Mouse (Mus musculus) hindbrain, embryonic 10.5 days (tissue): ENCODE results near the gene Olfr1224-ps1. TPM values are rescaled to one million over a fixed set of nuclear protein-coding genes. Genes with fewer than 3 reads are reported as not detected.
"Not testable (repeated sequence)": the region's sequence is repeated elsewhere in the genome, so short reads cannot be mapped to it uniquely, and the experiment has no call there.

Source experiments
- DNase-seq: peaks from one replicate; pipeline ENCODE4 v3.0.0-alpha.2; 2017; ENCODE audit warnings: low spot score
- H3K27ac ChIP-seq: fragments of 300-500 bp; sonication (generic); 2 replicates; pipeline ENCODE4 v1.5.1; 2016; ENCODE audit warnings: mild to moderate bottlenecking, moderate library complexity
- H3K27me3 ChIP-seq: fragments of 300-500 bp; sonication (generic); 2 replicates; pipeline ENCODE4 v1.6.1; 2016; ENCODE audit warnings: mild to moderate bottlenecking; ENCODE audit not compliant: poor library complexity, insufficient read depth, severe bottlenecking
- H3K36me3 ChIP-seq: fragments of 300-500 bp; sonication (generic); 2 replicates; pipeline ENCODE4 v1.6.1; 2016; ENCODE audit warnings: mild to moderate bottlenecking, moderate library complexity
- H3K4me1 ChIP-seq: fragments of 300-500 bp; sonication (generic); replicated peaks from 2 replicates; pipeline ENCODE4 v1.6.1; 2016; ENCODE audit warnings: mild to moderate bottlenecking
- H3K4me3 ChIP-seq: fragments of 300-500 bp; sonication (generic); 2 replicates; pipeline ENCODE4 v1.5.1; 2016; ENCODE audit warnings: mild to moderate bottlenecking, moderate library complexity
- H3K9me3 ChIP-seq: fragments of 300-500 bp; sonication (generic); 2 replicates; pipeline ENCODE4 v1.6.1; 2016; ENCODE audit warnings: mild to moderate bottlenecking, moderate library complexity
- WGBS: fragments of 180-500 bp; shearing (Covaris S2); methylation state at CpG from one replicate; pipeline ENCODE4 v1.1.7; 2016; 5-methylcytosine and 5-hydroxymethylcytosine counted together
- polyA plus RNA-seq: library from polyadenylated mRNA; unstranded; fragments of >200 nt; fragmentation: Nextera tagmentation; extraction: Ambion mirVana; gene quantifications from 2 replicates; pipeline ENCODE4 v1.2.1, GENCODE M21; 2016

The Olfr1224-ps1 gene
- polyA plus RNA-seq: not detected in 2 replicates

GRCm38 (mm10) chr2:89163991-89164390 lies at the start of gene Olfr1224-ps1:
Gene Olfr1224-ps1, minus strand, starts transcription at chr2:89164091.
- not testable (repeated sequence) for H3K4me3 ChIP-seq, H3K36me3 ChIP-seq, H3K4me1 ChIP-seq, H3K27me3 ChIP-seq, H3K9me3 ChIP-seq, DNase-seq, H3K27ac ChIP-seq
- WGBS: 94% methylated on average over 8 of the region's 8 CpGs

- H3K36me3 ChIP-seq: no peaks in the 10 kb centered on the region
- H3K4me3 ChIP-seq: no peak within 1 kb of the TSS
- no peaks in the 10 kb centered on the region for H3K4me1 ChIP-seq
- no peak for DNase-seq
- no peak within 1 kb of the TSS for H3K27ac ChIP-seq
- no peaks in the 10 kb centered on the region for H3K9me3 ChIP-seq
- 74% methylated on average over 2 of the region's 2 CpGs for WGBS
- no peaks in the 10 kb centered on the region for H3K27me3 ChIP-seq
Measured at GRCm38 (mm10) chr2:89199948-89200347, 36.1 kb upstream of the Olfr1224-ps1 start, which contains the start of gene Olfr1226. Gene Olfr1226, minus strand, starts transcription at chr2:89200048.

GRCm38 (mm10) chr2:89196325-89196982 lies 32.6 kb upstream of the Olfr1224-ps1 start:
- no peaks in the 10 kb centered on the region for H3K4me1 ChIP-seq
- 89% methylated on average over 3 of the region's 3 CpGs for WGBS
- no peak for DNase-seq
- no peaks in the 10 kb centered on the region for H3K9me3 ChIP-seq
- H3K27ac ChIP-seq: no peak overlapping the region
- H3K4me3 ChIP-seq: no peak overlapping the region
- H3K36me3 ChIP-seq: no peaks in the 10 kb centered on the region
- H3K27me3 ChIP-seq: no peaks in the 10 kb centered on the region

DNA sequence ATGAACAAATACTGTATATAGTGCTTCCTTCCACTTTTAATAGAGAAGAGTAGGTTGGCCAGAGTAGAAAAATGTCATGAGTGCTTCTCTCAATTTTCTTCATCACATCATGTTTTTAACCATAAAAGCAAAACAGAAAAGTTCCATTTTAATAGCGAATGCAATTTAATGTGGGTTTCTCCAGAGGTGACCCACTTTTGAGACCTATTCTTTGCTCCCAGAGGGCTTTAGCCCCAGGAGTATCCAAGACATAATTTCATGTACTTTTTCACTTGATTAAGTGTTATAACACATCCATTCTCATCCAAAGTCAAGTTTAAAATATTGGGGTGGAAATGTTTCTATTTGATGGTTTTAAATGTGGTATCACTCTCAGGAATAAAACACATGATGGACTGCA lies 10.7 kb upstream of the Olfr1224-ps1 start, which contains the start of gene Olfr1225:
TSS of gene Olfr1225 (minus strand) at position 101 of the 400 bp plus-strand sequence.
- no peak within 1 kb of the TSS for H3K4me3 ChIP-seq
- no peaks in the 10 kb centered on the region for H3K27me3 ChIP-seq
- no peak for DNase-seq
- no peaks in the 10 kb centered on the region for H3K4me1 ChIP-seq
- no peaks in the 10 kb centered on the region for H3K36me3 ChIP-seq
- no peak within 1 kb of the TSS for H3K27ac ChIP-seq
- H3K9me3 ChIP-seq: no peaks in the 10 kb centered on the region
- 92% methylated on average over 1 of the region's 1 CpGs for WGBS

DNA sequence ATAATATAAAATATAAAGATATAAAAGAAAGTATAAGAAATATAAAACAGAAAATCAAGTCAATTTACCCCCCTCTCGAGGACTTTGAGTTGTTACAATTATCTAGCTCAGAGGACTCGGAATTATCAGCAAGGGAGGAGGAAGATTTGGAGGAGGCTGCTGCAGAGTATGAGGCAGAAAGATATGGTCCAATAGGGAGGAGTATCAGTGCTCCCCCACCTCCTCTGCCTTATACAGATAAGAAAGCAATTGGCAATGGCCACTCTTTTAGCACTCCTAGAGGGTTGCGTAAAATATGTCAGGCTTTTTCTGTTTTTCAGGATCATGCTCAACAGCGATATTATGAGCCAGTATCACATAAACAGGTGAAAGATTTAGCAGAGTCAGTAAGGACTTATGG lies 820 bp upstream of the Olfr1224-ps1 start:
- H3K4me3 ChIP-seq, DNase-seq, H3K27me3 ChIP-seq, H3K9me3 ChIP-seq, H3K4me1 ChIP-seq, H3K27ac ChIP-seq, H3K36me3 ChIP-seq: not testable (repeated sequence)
- WGBS: 92% methylated on average over 4 of the region's 4 CpGs

DNA sequence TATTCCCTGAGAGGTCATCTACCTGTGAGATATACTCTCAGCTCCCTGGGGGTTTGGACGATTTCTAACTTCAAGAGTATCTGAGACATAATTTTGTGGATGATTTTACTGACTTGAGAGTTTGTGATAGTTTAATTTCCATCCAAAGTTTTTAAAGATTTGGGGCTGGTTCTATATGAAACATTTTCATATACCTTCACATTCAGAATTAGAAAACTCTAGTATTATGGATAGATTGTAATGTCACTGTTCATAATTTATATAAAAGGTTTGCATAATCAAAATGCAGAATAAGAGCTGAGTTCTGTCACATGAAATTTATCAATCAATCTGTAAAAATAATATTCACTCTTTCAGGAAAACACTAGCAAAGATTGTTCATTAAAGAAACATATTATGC lies 12.4 kb downstream of the Olfr1224-ps1 start, which contains the start of gene Olfr1223:
TSS of gene Olfr1223 (minus strand) at position 101 of the 400 bp plus-strand sequence.
- Histone ChIP-seq H3K27ac (no peak within 1 kb of the TSS), H3K36me3 (no peaks in the 10 kb centered on the region), H3K4me3 (no peak within 1 kb of the TSS), H3K4me1 (no peaks in the 10 kb centered on the region), H3K9me3 (no peaks in the 10 kb centered on the region), H3K27me3 (no peaks in the 10 kb centered on the region)
- no peak for DNase-seq
- 73% methylated on average over 1 of the region's 1 CpGs for WGBS

GRCm38 (mm10) chr2:89132954-89133353 lies 30.9 kb downstream of the Olfr1224-ps1 start, which contains the start of gene Olfr1222:
Gene Olfr1222, minus strand, starts transcription at chr2:89133054.
- WGBS: 81% methylated on average over 3 of the region's 3 CpGs
- DNase-seq: no peak
- H3K4me1 ChIP-seq: no peaks in the 10 kb centered on the region
- H3K36me3 ChIP-seq: no peaks in the 10 kb centered on the region
- H3K27ac ChIP-seq: no peak within 1 kb of the TSS
- no peak within 1 kb of the TSS for H3K4me3 ChIP-seq
- no peaks in the 10 kb centered on the region for H3K9me3 ChIP-seq
- H3K27me3 ChIP-seq: no peaks in the 10 kb centered on the region

- Histone ChIP-seq H3K9me3 (no peaks in the 10 kb centered on the region), H3K4me3 (no peak within 1 kb of the TSS), H3K4me1 (no peaks in the 10 kb centered on the region), H3K27ac (no peak within 1 kb of the TSS), H3K36me3 (no peaks in the 10 kb centered on the region), H3K27me3 (no peaks in the 10 kb centered on the region)
- 90% methylated on average over 2 of the region's 2 CpGs for WGBS
- DNase-seq: no peak
Measured at GRCm38 (mm10) chr2:89117183-89117582, 46.7 kb downstream of the Olfr1224-ps1 start, which contains the start of gene Olfr1221. Gene Olfr1221, minus strand, starts transcription at chr2:89117283.

- Histone ChIP-seq H3K4me1 (no peaks in the 10 kb centered on the region), H3K36me3 (no peaks in the 10 kb centered on the region), H3K27me3 (no peaks in the 10 kb centered on the region), H3K4me3 (no peak within 1 kb of the TSS), H3K9me3 (no peaks in the 10 kb centered on the region), H3K27ac (no peak within 1 kb of the TSS)
- DNase-seq: no peak
- WGBS: 86% methylated on average over 3 of the region's 3 CpGs
Measured at GRCm38 (mm10) chr2:89106735-89107134, 57.2 kb downstream of the Olfr1224-ps1 start, which contains the start of gene Olfr1220. Gene Olfr1220, minus strand, starts transcription at chr2:89106835.

GRCm38 (mm10) chr2:89105651-89106050 lies 58.2 kb downstream of the Olfr1224-ps1 start:
- Histone ChIP-seq H3K27ac (no peak overlapping the region), H3K27me3 (no peaks in the 10 kb centered on the region), H3K9me3 (no peaks in the 10 kb centered on the region), H3K4me3 (no peak overlapping the region), H3K4me1 (no peaks in the 10 kb centered on the region), H3K36me3 (no peaks in the 10 kb centered on the region)
- DNase-seq: no peak

Other genes starting within 250 kb of the Olfr1224-ps1 start
- gene Olfr1209, start 248.9 kb downstream of the Olfr1224-ps1 start, polyA plus RNA-seq: not detected in 2 replicates
- gene Olfr1211, start 226.0 kb downstream of the Olfr1224-ps1 start, polyA plus RNA-seq: not detected in 2 replicates
- not detected in 2 replicates for gene Olfr1212, start 210.1 kb downstream of the Olfr1224-ps1 start, polyA plus RNA-seq
- not detected in 2 replicates for gene Gm13762, start 183.8 kb downstream of the Olfr1224-ps1 start, polyA plus RNA-seq
- not detected in 2 replicates for gene Olfr1214, start 171.4 kb downstream of the Olfr1224-ps1 start, polyA plus RNA-seq
- gene Olfr1215, start 157.1 kb downstream of the Olfr1224-ps1 start, polyA plus RNA-seq: not detected in 2 replicates
- gene Olfr1216, start 145.8 kb downstream of the Olfr1224-ps1 start, polyA plus RNA-seq: not detected in 2 replicates
- gene Olfr1217, start 132.0 kb downstream of the Olfr1224-ps1 start, polyA plus RNA-seq: not detected in 2 replicates
- not detected in 2 replicates for gene Olfr1218, start 102.9 kb downstream of the Olfr1224-ps1 start, polyA plus RNA-seq
- gene Olfr1219, start 80.6 kb downstream of the Olfr1224-ps1 start, polyA plus RNA-seq: not detected in 2 replicates
- gene Olfr1220, start 57.3 kb downstream of the Olfr1224-ps1 start, polyA plus RNA-seq: not detected in 2 replicates
- gene Olfr1221, start 46.8 kb downstream of the Olfr1224-ps1 start, polyA plus RNA-seq: not detected in 2 replicates
- gene Olfr1222, start 31.0 kb downstream of the Olfr1224-ps1 start, polyA plus RNA-seq: not detected in 2 replicates
- not detected in 2 replicates for gene Olfr1223, start 12.5 kb downstream of the Olfr1224-ps1 start, polyA plus RNA-seq
- not detected in 2 replicates for gene Olfr1225, start 10.6 kb upstream of the Olfr1224-ps1 start, polyA plus RNA-seq
- not detected in 2 replicates for gene Olfr1226, start 36.0 kb upstream of the Olfr1224-ps1 start, polyA plus RNA-seq
- not detected in 2 replicates for gene Olfr1228, start 90.0 kb upstream of the Olfr1224-ps1 start, polyA plus RNA-seq
- gene Olfr1229, start 123.9 kb upstream of the Olfr1224-ps1 start, polyA plus RNA-seq: not detected in 2 replicates
- gene Olfr1230, start 133.2 kb upstream of the Olfr1224-ps1 start, polyA plus RNA-seq: not detected in 2 replicates
- not detected in 2 replicates for gene Olfr1231, start 143.0 kb upstream of the Olfr1224-ps1 start, polyA plus RNA-seq
- gene Olfr1232, start 165.6 kb upstream of the Olfr1224-ps1 start, polyA plus RNA-seq: not detected in 2 replicates
- gene Olfr1233, start 178.3 kb upstream of the Olfr1224-ps1 start, polyA plus RNA-seq: not detected in 2 replicates
- gene Olfr1234, start 200.8 kb upstream of the Olfr1224-ps1 start, polyA plus RNA-seq: not detected in 2 replicates
- not detected in 2 replicates for gene Olfr1238, start 245.6 kb upstream of the Olfr1224-ps1 start, polyA plus RNA-seq